ENCODE assay signal across 30 mouse cellular contexts in genomic region chr16:25597435-25597834, GRCm38 (mm10).
"Had no signal": no experiment of that assay in that cellular context is flagged by ENCODE, and none has a peak within 500 bp of the region (broad histone marks: within the 10 kb centered on the region; RNA-seq: fewer than 3 reads in every experiment).

No protein-coding gene starts in this region.

- H3K4me2 ChIP-seq: embryonic facial prominence, embryonic 12.5 days; embryonic facial prominence, embryonic 13.5 days; embryonic facial prominence, embryonic 15.5 days; forebrain, embryonic 12.5 days; forebrain, embryonic 13.5 days; forebrain, embryonic 15.5 days had no signal

- ATAC-seq: forebrain, embryonic 13.5 days; forebrain, embryonic 14.5 days; forebrain, embryonic 15.5 days; forebrain, embryonic 16.5 days; forebrain, postnatal 0 days had no signal

- DNase-seq: cerebellum, adult 18-20 months; cerebellum, adult 2 months; cerebellum, adult 8-10 months; cerebellum, adult 9-10 months; cerebellum, adult 9-11 months; cerebellum, postnatal 10 days; cerebellum, postnatal 14 days; cerebellum, postnatal 25 days; cerebellum, postnatal 36 days; embryo, embryonic 11 days; forebrain, postnatal 0 days; gastrocnemius, adult 2 months; gastrocnemius, postnatal 10 days; gastrocnemius, postnatal 14 days; gastrocnemius, postnatal 25 days; gastrocnemius, postnatal 36 days; heart, adult 11 months; heart, adult 18-20 months; heart, adult 2 months had no signal

- H3K4me1 ChIP-seq: embryonic facial prominence, embryonic 10.5 days; embryonic facial prominence, embryonic 12.5 days; embryonic facial prominence, embryonic 13.5 days; embryonic facial prominence, embryonic 15.5 days; forebrain, embryonic 10.5 days; forebrain, embryonic 12.5 days; forebrain, embryonic 13.5 days; forebrain, embryonic 15.5 days had no signal

- H3K9ac ChIP-seq: embryonic facial prominence, embryonic 12.5 days; embryonic facial prominence, embryonic 13.5 days; embryonic facial prominence, embryonic 15.5 days; forebrain, embryonic 12.5 days; forebrain, embryonic 13.5 days; forebrain, embryonic 15.5 days; forebrain, postnatal 0 days had no signal

- H3K27ac ChIP-seq: embryonic facial prominence, embryonic 10.5 days; embryonic facial prominence, embryonic 12.5 days; embryonic facial prominence, embryonic 13.5 days; embryonic facial prominence, embryonic 15.5 days; forebrain, embryonic 10.5 days; forebrain, embryonic 12.5 days; forebrain, embryonic 13.5 days; forebrain, embryonic 15.5 days; gastrocnemius, adult 2 months; heart, adult 2 months had no signal

- H3K27me3 ChIP-seq: embryonic facial prominence, embryonic 12.5 days; embryonic facial prominence, embryonic 13.5 days; embryonic facial prominence, embryonic 15.5 days; forebrain, embryonic 12.5 days; forebrain, embryonic 13.5 days; forebrain, embryonic 15.5 days had no signal

- H3K4me3 ChIP-seq: embryonic facial prominence, embryonic 10.5 days; embryonic facial prominence, embryonic 12.5 days; embryonic facial prominence, embryonic 13.5 days; embryonic facial prominence, embryonic 15.5 days; erythroblast, embryonic 14.5 days; forebrain, embryonic 10.5 days; forebrain, embryonic 12.5 days; forebrain, embryonic 13.5 days; forebrain, embryonic 15.5 days; gastrocnemius, adult 2 months; heart, adult 2 months had no signal

- H3K36me3 ChIP-seq: embryonic facial prominence, embryonic 10.5 days; embryonic facial prominence, embryonic 12.5 days; embryonic facial prominence, embryonic 13.5 days; embryonic facial prominence, embryonic 15.5 days; forebrain, embryonic 10.5 days; forebrain, embryonic 12.5 days; forebrain, embryonic 15.5 days had no signal

- H3K9me3 ChIP-seq: embryonic facial prominence, embryonic 10.5 days; embryonic facial prominence, embryonic 12.5 days; embryonic facial prominence, embryonic 13.5 days; embryonic facial prominence, embryonic 15.5 days; forebrain, embryonic 10.5 days; forebrain, embryonic 12.5 days; forebrain, embryonic 13.5 days; forebrain, embryonic 15.5 days had no signal
